Mouse (Mus musculus): ENCODE measurements around the gene Repin1. TPM values are rescaled to one million over a fixed set of nuclear protein-coding genes. Genes with fewer than 3 reads are reported as not detected.

Gene Repin1
- total RNA-seq (2021): 10 to 100 TPM; 43.6 to 47.5 TPM

DNA sequence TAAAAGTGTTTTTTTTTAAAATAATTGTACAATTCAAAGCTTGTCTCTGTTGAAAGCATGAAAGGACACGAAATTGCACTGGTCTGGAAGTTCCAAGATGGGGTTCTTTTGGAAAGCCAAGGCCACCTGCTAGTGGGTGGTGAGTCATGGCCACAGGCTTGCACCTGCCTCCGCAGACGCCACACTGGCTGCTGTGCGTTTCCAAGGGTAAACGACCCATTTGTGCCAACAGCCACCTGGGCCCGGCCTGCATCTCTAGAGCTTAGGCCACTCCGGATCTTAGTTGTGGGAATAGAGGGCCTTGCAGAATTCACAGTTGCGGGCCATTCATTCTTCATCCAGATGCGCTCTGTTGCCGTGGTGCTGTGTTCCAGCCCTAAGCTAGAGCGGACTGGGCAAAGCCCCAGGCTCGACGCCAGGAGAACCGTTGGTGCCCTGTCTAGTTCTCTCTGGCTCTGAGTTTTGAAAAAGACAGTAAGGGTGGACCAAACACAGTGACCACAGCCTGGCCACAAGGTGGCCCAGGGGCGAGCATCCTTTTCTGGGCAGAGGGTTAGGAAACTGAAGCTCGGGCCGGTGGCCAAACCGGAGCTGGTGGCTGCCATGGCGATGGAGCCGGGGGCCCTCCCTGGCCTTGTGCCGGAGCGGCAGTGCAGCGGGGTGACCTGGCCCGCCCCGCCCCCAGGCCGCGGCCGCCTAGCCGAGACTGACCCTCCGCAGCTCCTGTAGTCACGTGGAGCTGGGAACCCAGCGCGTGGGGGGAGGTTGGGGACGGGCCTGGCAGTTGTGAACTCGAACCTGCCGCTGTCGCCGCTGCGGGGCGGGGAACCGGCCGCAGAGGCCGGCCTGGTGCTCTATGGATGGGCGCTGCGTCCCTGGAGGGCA is at the start of gene Repin1, which contains the start of gene Gm44965:
Repin1 (plus strand) TSS at position 726 of the 885 bp plus-strand sequence.
Gm44965 (plus strand) TSS at position 784 of the 885 bp plus-strand sequence.
- DNase-seq: peak; percentile 91 to 93

DNA sequence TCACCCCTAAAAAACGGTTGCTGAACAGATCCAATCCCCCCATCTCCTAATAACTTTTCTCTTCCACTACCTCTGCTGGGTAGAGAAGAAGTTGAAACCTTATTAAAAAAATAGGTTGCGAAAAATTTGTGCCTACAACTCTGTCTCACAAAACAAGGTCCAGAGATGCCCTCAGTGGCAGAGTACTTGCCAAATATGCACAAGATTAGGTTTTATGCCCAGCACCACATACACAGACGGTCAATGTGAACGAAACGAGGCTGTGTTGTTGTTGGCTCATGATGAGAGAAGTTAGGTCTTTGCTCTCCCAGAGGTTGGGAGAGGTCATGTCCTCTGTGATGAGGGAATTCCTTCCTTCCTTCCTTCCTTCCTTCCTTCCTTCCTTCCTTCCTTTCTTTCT is 48.4 kb upstream of the Repin1 start:
- DNase-seq: no peak

DNA sequence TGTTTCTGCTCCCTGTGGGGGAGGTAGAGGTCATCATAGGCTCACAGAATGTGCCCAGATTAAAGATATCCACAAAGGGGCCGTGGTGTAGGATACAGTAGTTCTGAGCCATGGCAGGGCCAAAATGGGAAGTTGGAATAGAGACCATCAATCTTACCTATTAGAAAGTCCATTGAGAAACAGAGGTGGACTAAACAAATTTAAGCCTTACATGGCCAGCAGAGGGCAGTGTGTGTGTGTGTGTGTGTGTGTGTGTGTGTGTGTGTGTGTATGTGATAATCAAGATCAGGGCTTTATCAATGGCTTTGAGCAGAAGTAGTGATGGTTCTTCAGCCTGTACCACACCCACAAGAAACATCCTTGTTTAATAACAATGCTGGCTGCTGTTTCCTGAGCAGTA is 47.4 kb upstream of the Repin1 start:
- no peak for DNase-seq

GRCm38 (mm10) chr6:48546858-48547257 is 46.8 kb upstream of the Repin1 start:
- DNase-seq: no peak

DNA sequence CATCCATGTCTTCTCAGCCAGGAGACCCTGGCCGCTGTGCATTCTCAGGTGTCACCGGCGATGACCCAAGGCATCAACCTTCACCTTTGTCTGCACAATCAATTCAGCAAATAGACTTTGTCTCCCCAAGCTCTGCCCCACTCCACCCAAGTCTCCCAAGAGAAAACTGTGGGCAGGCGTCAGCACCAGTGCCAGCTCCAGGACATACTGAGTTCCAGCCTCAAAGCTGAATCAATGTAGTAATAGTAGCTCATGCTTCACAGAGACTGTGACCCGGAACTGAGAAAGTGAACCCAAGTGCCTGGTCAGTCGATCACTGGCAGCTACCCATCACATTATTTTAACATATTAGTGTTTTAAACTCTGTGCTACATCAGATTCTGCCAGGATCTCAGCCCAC is 45.4 kb upstream of the Repin1 start:
- no peak for DNase-seq

- DNase-seq: no peak
Measured at GRCm38 (mm10) chr6:48552918-48553317, 40.8 kb upstream of the Repin1 start.

DNA sequence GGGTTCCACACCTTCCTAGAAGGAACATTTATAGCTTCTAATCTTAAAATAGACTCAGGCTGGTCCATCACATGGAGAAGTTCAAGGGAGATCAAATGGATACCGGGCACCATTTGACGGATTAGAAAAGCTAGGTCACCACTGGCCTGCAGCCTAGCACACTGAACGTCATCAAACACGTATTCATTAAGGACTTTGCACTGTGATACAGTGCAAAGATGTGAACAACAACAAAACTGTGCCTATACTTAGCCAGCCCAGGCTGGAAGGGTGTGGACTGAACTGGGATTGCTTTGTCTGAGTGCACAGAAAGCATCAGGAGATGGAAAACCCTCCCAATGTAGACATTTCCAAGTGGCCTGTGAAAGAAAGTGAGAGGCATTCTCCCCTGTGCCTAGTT is 39.9 kb upstream of the Repin1 start:
- no peak for DNase-seq

GRCm38 (mm10) chr6:48554280-48555103 is 39.2 kb upstream of the Repin1 start, which contains the start of gene Lrrc61:
Gene Lrrc61 (plus strand): TSS chr6:48554796.
- peak; percentile 97 to 98 for DNase-seq

- DNase-seq: peak; percentile 42 to 44
Measured at GRCm38 (mm10) chr6:48555104-48555890, 38.4 kb upstream of the Repin1 start.

DNA sequence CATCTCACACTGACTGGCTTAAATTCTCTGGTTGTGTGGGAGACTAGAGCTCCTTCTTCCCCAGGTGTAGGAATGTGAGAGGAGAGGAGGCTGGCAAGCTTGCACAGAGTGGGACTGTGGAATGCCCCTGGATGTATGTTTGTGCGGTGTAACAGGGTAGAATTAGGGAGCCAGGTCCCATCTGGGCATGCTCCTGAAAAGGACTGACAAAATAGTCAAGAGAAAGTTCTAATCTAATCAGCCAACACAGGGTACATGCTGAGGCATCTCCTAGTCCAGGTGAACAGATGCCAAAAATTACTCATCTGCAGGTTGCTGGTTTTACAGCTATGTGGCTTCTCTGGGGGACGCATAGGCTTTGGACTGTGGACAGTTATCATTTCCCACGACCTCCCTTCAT is 37.7 kb upstream of the Repin1 start:
- DNase-seq: no peak

DNA sequence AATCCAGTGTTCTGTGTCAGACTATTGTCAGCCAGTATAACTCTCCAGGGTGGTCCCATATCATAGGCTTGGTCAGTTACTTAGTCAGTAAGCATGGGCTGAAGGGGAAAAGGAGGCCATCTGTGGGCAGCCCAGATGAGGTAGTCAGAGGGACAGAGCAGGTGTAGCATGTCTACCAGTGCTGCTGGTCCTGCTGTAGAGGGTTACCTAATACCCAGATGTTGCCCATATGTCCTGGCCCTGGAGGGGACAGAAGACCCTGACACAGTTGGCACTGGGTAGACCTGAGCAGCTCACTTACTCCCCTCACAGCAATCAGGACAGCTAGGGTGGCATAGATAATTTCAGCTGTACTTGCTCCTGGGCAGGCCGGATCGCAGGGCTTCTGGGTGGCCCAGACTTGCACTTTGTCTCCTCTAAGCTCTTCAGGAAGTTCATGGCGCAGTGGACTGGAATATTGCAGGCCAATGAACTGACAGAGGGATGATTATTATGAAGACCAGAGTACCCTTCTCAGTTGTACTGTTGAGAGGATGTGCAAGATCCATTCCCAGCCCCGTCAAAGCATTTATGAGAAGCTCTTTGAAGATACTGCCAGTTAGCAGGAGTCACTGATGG is 27.9 kb upstream of the Repin1 start:
- no peak for DNase-seq

GRCm38 (mm10) chr6:48566312-48566711 is 27.4 kb upstream of the Repin1 start:
- DNase-seq: no peak

- no peak for DNase-seq
Measured at GRCm38 (mm10) chr6:48568036-48568984, 25.4 kb upstream of the Repin1 start.

DNA sequence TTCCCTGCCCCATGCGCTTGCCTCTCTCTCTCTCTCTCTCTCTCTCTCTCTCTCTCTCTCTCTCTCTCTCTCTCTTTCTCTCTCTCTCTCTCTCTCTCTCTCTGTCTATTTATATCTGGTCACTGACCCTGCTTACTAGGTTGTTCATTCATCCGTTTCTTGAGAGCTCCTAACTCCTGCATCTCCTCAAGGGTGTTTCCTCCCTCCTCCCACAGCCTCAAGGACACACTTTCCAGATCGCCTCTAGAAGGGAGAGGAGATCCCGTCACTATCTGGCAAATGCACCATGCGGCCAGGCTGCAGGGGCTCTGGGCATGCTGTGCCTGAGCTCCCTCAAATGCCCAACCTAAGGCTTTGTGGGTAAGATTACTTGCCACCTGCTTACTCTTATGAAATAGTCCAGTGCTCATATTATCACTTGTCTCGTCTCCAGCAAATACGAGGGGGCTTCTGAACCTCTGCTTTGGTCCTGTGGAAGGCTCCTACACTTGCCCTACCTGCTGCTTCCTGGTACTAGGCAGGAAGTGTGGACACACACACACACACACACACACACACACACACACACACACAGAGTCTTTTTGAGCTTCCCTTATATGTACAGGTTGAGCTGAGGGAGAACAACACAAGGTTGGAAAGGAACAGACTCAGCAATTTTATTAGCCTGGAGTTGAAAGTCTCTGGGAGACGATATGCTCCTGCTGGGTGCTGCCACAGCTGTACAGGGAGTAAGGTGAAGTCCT is 24.4 kb upstream of the Repin1 start:
- no peak for DNase-seq

DNA sequence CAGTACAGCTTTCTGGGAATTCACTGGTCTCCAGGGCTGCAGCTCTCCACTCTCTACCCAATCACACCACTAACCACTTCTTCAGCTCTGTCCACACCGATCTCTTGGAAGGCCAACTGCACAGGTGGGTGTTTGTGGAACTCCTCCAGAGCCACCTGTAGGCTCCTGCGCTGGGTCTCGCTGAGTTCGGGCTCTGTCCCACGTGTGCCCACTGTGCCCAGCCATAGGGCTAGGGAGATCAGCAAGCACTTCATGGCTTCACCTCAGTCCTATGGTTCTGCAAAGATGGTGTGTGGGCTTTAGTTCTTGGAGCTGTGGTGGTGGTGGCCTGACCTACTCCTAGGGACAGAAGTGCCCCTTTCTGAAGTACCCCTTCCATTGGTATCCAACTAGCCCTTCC is 21.7 kb upstream of the Repin1 start:
- no peak for DNase-seq

- no peak for DNase-seq
Measured at GRCm38 (mm10) chr6:48572572-48573061, 21.1 kb upstream of the Repin1 start, which contains the start of gene Rarres2. Gene Rarres2 (minus strand): TSS chr6:48572789.

- no peak for DNase-seq
Measured at GRCm38 (mm10) chr6:48573280-48573679, 20.4 kb upstream of the Repin1 start.

DNA sequence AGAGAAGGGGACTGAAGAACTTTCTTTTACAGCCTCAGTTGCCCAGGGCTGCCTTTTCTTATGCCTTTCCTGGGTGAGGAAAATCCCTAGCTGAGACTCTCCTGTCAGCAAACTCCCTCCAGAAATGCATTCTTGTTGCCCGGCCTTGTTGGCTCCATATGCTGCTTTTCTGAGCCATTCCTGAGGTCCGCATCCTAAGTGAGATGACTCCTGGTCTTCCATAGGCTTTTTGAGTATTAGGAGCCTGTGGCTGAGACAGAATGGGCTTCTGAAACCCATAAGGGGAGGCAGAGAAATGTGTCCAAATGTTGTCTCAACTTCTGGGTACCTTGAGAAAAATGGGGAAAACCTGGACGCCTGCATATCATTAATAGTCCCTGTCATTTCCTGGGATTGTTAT is 19.7 kb upstream of the Repin1 start:
- DNase-seq: no peak

DNA sequence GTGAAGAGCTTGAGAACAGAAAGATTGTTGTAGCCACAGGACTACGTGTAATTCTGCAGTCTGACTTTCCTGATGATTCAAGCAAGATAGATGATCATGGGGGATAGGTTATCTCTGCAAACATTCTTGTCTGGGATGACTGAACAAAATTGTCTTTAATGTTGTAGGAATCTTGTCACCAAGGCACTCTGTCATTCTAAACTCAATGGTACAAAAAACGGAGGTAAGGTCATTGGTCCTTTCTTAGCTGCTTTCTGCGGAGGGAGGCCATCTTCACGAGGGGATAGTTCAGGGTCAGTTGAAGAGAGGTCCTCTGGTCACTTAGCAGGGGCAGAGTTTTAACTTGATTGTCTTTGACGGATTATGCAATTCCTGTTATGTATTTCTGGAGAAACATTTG is 14.9 kb upstream of the Repin1 start:
- DNase-seq: no peak

DNA sequence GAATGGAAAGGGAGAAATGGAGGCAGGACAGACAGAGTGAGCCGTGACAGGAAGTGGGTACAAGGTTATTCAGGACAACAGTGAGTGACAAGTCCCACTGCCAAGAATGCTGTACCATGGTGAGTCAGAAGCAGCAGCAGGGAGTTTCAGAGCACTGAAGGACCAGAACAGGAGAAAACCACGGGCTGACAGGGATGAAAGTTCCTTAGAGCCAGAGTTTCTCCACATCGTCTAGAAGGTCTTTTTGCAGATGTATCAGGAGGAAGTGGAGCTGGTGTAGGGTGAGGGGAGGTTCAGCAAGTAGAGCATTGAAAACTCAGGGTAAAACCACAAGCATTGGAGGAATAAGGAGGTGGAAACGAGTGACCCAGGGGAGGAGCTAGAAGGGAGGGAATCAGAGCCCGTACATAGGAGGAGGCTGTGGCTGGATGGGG is 14.5 kb upstream of the Repin1 start:
- no peak for DNase-seq

Data from layer of hippocampus, postnatal 36 days (tissue).